Comparison of ENCODE assay signal across 11 mouse cellular contexts in genomic region chr12:26316261-26316660, GRCm38 (mm10).
DNase-seq lines count a peak whose midpoint lies in the region; ATAC-seq and TF ChIP-seq lines count a peak whose summit lies in the region.
"Had no signal": no experiment of that assay in that cellular context is flagged by ENCODE, and none has a peak within 500 bp of the region (broad histone marks: within the 10 kb centered on the region; RNA-seq: fewer than 3 reads in every experiment).

No protein-coding gene starts in this region.

- peak; percentile 99 for DNase-seq in liver, adult 2 months (ENCODE audit: extremely low read depth, low read depth, low spot score)
- no peak for DNase-seq in liver, embryonic 11.5 days (ENCODE audit: low spot score)
- peak; percentile 12 for DNase-seq in adrenal gland, postnatal 25 days
- DNase-seq in heart, postnatal 10 days, result peak; percentile 29 to 38
- DNase-seq in testis, postnatal 14 days (ENCODE audit: low spot score), result no peak
- DNase-seq in thymus, postnatal 36 days, result no peak
- DNase-seq: embryo, embryonic 11 days; kidney, postnatal 4 days; spleen, adult 18-20 months; thymus, adult 18-20 months had no signal

- intact Hi-C loops in heart, postnatal 10 days (cut with DNase I), result loop anchor here (10.0 kb wide), 1 partner anchor 451 kb away; no protein-coding TSS in a partner anchor

- H3K27me3 ChIP-seq in liver, adult 2 months (ENCODE audit: control insufficient read depth, insufficient read depth, low read length), result no peaks in the 10 kb centered on the region
- H3K27me3 ChIP-seq in liver, embryonic 11.5 days (replicated peaks; ENCODE audit: control insufficient read depth, insufficient read depth, low read length), result no peaks in the 10 kb centered on the region

- no peak overlapping the region for H3K4me2 ChIP-seq in liver, embryonic 11.5 days

- TF ChIP-seq CTCF in liver, adult 2 months (IDR thresholded peaks at IDR 0.05; ENCODE audit: low read depth, low read length), result no peak

- no peak overlapping the region for H3K4me3 ChIP-seq in liver, adult 2 months (ENCODE audit: insufficient read depth, low read depth, low read length)
- H3K4me3 ChIP-seq in liver, embryonic 11.5 days (ENCODE audit: low read depth, low read length), result no peak overlapping the region

- peaks cover 8% of the 10 kb centered on the region for H3K4me1 ChIP-seq in liver, adult 2 months (ENCODE audit: control insufficient read depth, insufficient read depth, low read length)
- no peaks in the 10 kb centered on the region for H3K4me1 ChIP-seq in liver, embryonic 11.5 days (replicated peaks; ENCODE audit: control insufficient read depth, insufficient read depth, low read length)

- no peak for ATAC-seq in liver, embryonic 11.5 days (replicated peaks; ENCODE audit: low FRiP score)
- peak; percentile 56 for ATAC-seq in megakaryocyte, adult 5-6 weeks (ENCODE audit: poor library complexity, severe bottlenecking)

- no peaks in the 10 kb centered on the region for H3K9me3 ChIP-seq in liver, embryonic 11.5 days (ENCODE audit: control insufficient read depth, low read length)

- no peaks in the 10 kb centered on the region for H3K79me2 ChIP-seq in liver, adult 2 months (ENCODE audit: control insufficient read depth, insufficient read depth, low read length)

- no peak overlapping the region for H3K27ac ChIP-seq in liver, adult 2 months (replicated peaks; ENCODE audit: insufficient read depth, low read depth, low read length)
- no peak overlapping the region for H3K27ac ChIP-seq in liver, embryonic 11.5 days (ENCODE audit: low read depth, low read length)

- H3K9ac ChIP-seq in liver, adult 2 months (ENCODE audit: low read depth, low read length), result no peak overlapping the region
- no peak overlapping the region for H3K9ac ChIP-seq in liver, embryonic 11.5 days (ENCODE audit: low read depth, low read length)

- no peak for TF ChIP-seq POLR2A in liver, adult 2 months (IDR thresholded peaks at IDR 0.05; ENCODE audit: extremely low read depth, insufficient read depth, low read length)

- WGBS in liver, adult 2 months, result 6% methylated on average over 3 of the region's 3 CpGs
- WGBS in liver, embryonic 11.5 days, result 66% methylated on average over 3 of the region's 3 CpGs

- H3K36me3 ChIP-seq in liver, adult 2 months (ENCODE audit: control insufficient read depth, insufficient read depth, low read length), result no peaks in the 10 kb centered on the region
- H3K36me3 ChIP-seq in liver, embryonic 11.5 days (ENCODE audit: control insufficient read depth, insufficient read depth, low read length), result no peaks in the 10 kb centered on the region

Comparison
In these comparisons a context has a peak if more than half of its experiments do, and no peak if none do; other contexts are left out.
1. DNase-seq: peak in liver, adult 2 months (single experiment), adrenal gland, postnatal 25 days (single experiment) and heart, postnatal 10 days (2 of 2); none in liver, embryonic 11.5 days (single experiment), testis, postnatal 14 days (single experiment) and thymus, postnatal 36 days (0 of 2).